Mouse (Mus musculus) liver, adult 2 months (tissue): Measurements from ENCODE around the gene Olfr907. TPM values are rescaled to one million over a fixed set of nuclear protein-coding genes. Genes with fewer than 3 reads are reported as not detected.

Experiments used
- DNase-seq: peaks from one replicate; pipeline ENCODE4 v3.0.0-alpha.2; 2011; ENCODE audit warnings: low read depth, low spot score; ENCODE audit errors: extremely low read depth
- H3K27ac ChIP-seq: fragments of 200-500 bp; replicated peaks from 2 replicates; pipeline ENCODE4 v1.5.1; 2012; ENCODE audit warnings: low read depth, mild to moderate bottlenecking, control low read depth, inconsistent platforms, low read length; ENCODE audit not compliant: insufficient read depth
- H3K27me3 ChIP-seq: fragments of 200-500 bp; 2 replicates; pipeline ENCODE4 v1.6.1; 2012; ENCODE audit warnings: mild to moderate bottlenecking, moderate library complexity, low read length, inconsistent platforms; ENCODE audit not compliant: control insufficient read depth, insufficient read depth
- H3K36me3 ChIP-seq: fragments of 200-500 bp; 2 replicates; pipeline ENCODE4 v1.6.1; 2012; ENCODE audit warnings: low read length, inconsistent platforms; ENCODE audit not compliant: control insufficient read depth, insufficient read depth
- H3K4me1 ChIP-seq: fragments of 200-500 bp; 2 replicates; pipeline ENCODE4 v1.6.1; 2011; ENCODE audit warnings: low read length; ENCODE audit not compliant: control insufficient read depth, insufficient read depth
- H3K4me3 ChIP-seq: fragments of 200-500 bp; 2 replicates; pipeline ENCODE4 v1.5.1; 2011; ENCODE audit warnings: low read depth, mild to moderate bottlenecking, control low read depth, low read length, moderate library complexity; ENCODE audit not compliant: insufficient read depth
- H3K79me2 ChIP-seq: fragments of 200-500 bp; 2 replicates; pipeline ENCODE4 v1.6.1; 2012; ENCODE audit warnings: inconsistent platforms, mild to moderate bottlenecking, low read length, moderate library complexity; ENCODE audit not compliant: control insufficient read depth, insufficient read depth
- H3K9ac ChIP-seq: fragments of 200-500 bp; 2 replicates; pipeline ENCODE4 v1.6.1; 2012; ENCODE audit warnings: low read depth, mild to moderate bottlenecking, control low read depth, inconsistent platforms, low read length
- CTCF ChIP-seq: fragments of 200-500 bp; IDR thresholded peaks from 2 replicates; pipeline ENCODE4 v1.5.1; 2011; ENCODE audit warnings: low read depth, low read length, control low read depth
- POLR2A ChIP-seq: fragments of 200-500 bp; IDR thresholded peaks from 2 replicates; pipeline ENCODE4 v1.6.1; 2011; ENCODE audit warnings: low read length, control low read depth; ENCODE audit not compliant: insufficient read depth; ENCODE audit errors: extremely low read depth
- WGBS: fragments of 180-500 bp; shearing (Covaris S2); methylation state at CpG from one replicate; pipeline ENCODE4 v1.1.7; 2018; 5-methylcytosine and 5-hydroxymethylcytosine counted together
- polyA plus RNA-seq: library from polyadenylated mRNA; depleted of rRNA; stranded (reverse); fragments of >200 nt; gene quantifications from 2 replicates; pipeline ENCODE4 v1.2.3, GENCODE M21; 2012; rRNA removed
- total RNA-seq: library from RNA; depleted of rRNA; stranded (reverse); fragments of >200 nt; gene quantifications from 2 replicates; pipeline ENCODE4 v1.2.3, GENCODE M21; 2014; rRNA removed

Olfr907 gene
- total and polyA plus RNA-seq, 2 experiments = not detected

DNA sequence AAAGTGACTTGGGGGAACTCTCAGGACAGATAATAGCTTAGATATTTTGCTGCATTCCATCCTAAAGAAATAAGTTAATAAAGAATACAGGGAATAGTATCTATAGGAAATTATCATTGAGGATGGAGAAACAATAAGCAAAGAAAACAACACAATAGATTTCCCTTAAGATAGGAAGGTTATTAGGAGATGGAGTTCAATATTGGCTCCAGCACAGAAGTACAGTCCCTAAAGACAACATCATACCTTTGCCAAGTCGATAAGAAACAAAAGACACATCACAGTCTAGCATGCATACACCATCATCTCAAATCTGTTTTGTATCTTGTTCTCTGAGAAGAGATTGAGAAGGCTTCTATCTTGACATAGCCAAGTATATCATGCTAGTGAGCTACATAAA lies 25.7 kb downstream of the Olfr907 start, which contains the start of gene Olfr911-ps1:
TSS of gene Olfr911-ps1 (plus strand) at position 301 of the 400 bp plus-strand sequence.
- H3K27ac ChIP-seq = no peak within 1 kb of the TSS
- H3K79me2 ChIP-seq = no peaks in the 10 kb centered on the region
- no peaks in the 10 kb centered on the region for H3K36me3 ChIP-seq
- no peak for DNase-seq
- no peak within 1 kb of the TSS for H3K4me3 ChIP-seq
- 64% methylated on average over 1 of the region's 1 CpGs for WGBS
- no peak within 1 kb of the TSS for H3K9ac ChIP-seq
- no peaks in the 10 kb centered on the region for H3K27me3 ChIP-seq
- TF ChIP-seq CTCF (no peak), POLR2A (no peak)
- H3K4me1 ChIP-seq = no peaks in the 10 kb centered on the region

DNA sequence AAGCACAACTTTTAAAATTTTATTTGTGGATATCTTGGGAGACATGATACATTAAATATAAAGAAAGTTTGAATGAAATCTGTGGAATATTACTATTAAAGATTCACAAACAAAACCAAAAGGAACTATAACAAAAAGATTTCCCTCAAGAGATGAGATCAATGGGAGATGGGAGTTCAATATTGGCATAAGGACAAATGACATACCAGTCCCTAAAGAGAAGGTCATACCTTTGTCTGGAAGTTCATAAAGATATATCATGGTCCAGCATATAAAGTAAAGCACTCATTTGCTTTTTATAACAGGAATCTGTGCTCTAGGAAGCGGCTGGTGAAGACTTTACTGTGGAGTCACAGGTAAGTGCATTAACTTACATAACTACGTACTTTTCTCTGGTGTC lies 41.9 kb downstream of the Olfr907 start, which contains the start of gene Olfr910:
TSS of gene Olfr910 (plus strand) at position 301 of the 400 bp plus-strand sequence.
- WGBS = 94% methylated on average over 2 of the region's 2 CpGs
- Histone ChIP-seq H3K36me3 (no peaks in the 10 kb centered on the region), H3K4me1 (no peaks in the 10 kb centered on the region), H3K4me3 (no peak within 1 kb of the TSS), H3K27ac (no peak within 1 kb of the TSS), H3K79me2 (no peaks in the 10 kb centered on the region), H3K9ac (no peak within 1 kb of the TSS), H3K27me3 (no peaks in the 10 kb centered on the region)
- no peak for DNase-seq
- TF ChIP-seq POLR2A (no peak), CTCF (no peak)

Other genes with a start within 250 kb of the Olfr907 start
- gene Olfr143, start 243.0 kb upstream of the Olfr907 start, total RNA-seq = not detected in 2 replicates
- not detected in 2 replicates for gene Olfr143, start 243.0 kb upstream of the Olfr907 start, polyA plus RNA-seq
- gene Olfr895, start 227.9 kb upstream of the Olfr907 start, total RNA-seq = not detected in 2 replicates
- gene Olfr895, start 227.9 kb upstream of the Olfr907 start, polyA plus RNA-seq = not detected in 2 replicates
- gene Olfr896-ps1, start 204.7 kb upstream of the Olfr907 start, total RNA-seq = not detected in 2 replicates
- gene Olfr896-ps1, start 204.7 kb upstream of the Olfr907 start, polyA plus RNA-seq = not detected in 2 replicates
- not detected in 2 replicates for gene Olfr25, start 166.7 kb upstream of the Olfr907 start, total RNA-seq
- gene Olfr25, start 166.7 kb upstream of the Olfr907 start, polyA plus RNA-seq = not detected in 2 replicates
- not detected in 2 replicates for gene Olfr898, start 147.4 kb upstream of the Olfr907 start, total RNA-seq
- not detected in 2 replicates for gene Olfr898, start 147.4 kb upstream of the Olfr907 start, polyA plus RNA-seq
- gene Olfr250, start 128.9 kb upstream of the Olfr907 start, total RNA-seq = not detected in 2 replicates
- not detected in 2 replicates for gene Olfr250, start 128.9 kb upstream of the Olfr907 start, polyA plus RNA-seq
- gene Olfr251, start 118.7 kb upstream of the Olfr907 start, total RNA-seq = not detected in 2 replicates
- not detected in 2 replicates for gene Olfr251, start 118.7 kb upstream of the Olfr907 start, polyA plus RNA-seq
- not detected in 2 replicates for gene Olfr147, start 94.1 kb upstream of the Olfr907 start, total RNA-seq
- gene Olfr147, start 94.1 kb upstream of the Olfr907 start, polyA plus RNA-seq = not detected in 2 replicates
- gene Olfr901, start 66.3 kb upstream of the Olfr907 start, total RNA-seq = not detected in 2 replicates
- not detected in 2 replicates for gene Olfr901, start 66.3 kb upstream of the Olfr907 start, polyA plus RNA-seq
- not detected in 2 replicates for gene Olfr902, start 48.1 kb upstream of the Olfr907 start, total RNA-seq
- not detected in 2 replicates for gene Olfr902, start 48.1 kb upstream of the Olfr907 start, polyA plus RNA-seq
- not detected in 2 replicates for gene Olfr904, start 32.7 kb upstream of the Olfr907 start, total RNA-seq
- not detected in 2 replicates for gene Olfr904, start 32.7 kb upstream of the Olfr907 start, polyA plus RNA-seq
- not detected in 2 replicates for gene Olfr905, start 24.7 kb upstream of the Olfr907 start, total RNA-seq
- gene Olfr905, start 24.7 kb upstream of the Olfr907 start, polyA plus RNA-seq = not detected in 2 replicates
- not detected in 2 replicates for gene Olfr906, start 8.7 kb upstream of the Olfr907 start, total RNA-seq
- not detected in 2 replicates for gene Olfr906, start 8.7 kb upstream of the Olfr907 start, polyA plus RNA-seq
- not detected in 2 replicates for gene Olfr911-ps1, start 25.8 kb downstream of the Olfr907 start, total RNA-seq
- gene Olfr911-ps1, start 25.8 kb downstream of the Olfr907 start, polyA plus RNA-seq = not detected in 2 replicates
- not detected in 2 replicates for gene Olfr910, start 42.0 kb downstream of the Olfr907 start, total RNA-seq
- not detected in 2 replicates for gene Olfr910, start 42.0 kb downstream of the Olfr907 start, polyA plus RNA-seq
- gene Olfr912, start 84.4 kb downstream of the Olfr907 start, total RNA-seq = not detected in 2 replicates
- not detected in 2 replicates for gene Olfr912, start 84.4 kb downstream of the Olfr907 start, polyA plus RNA-seq
- gene Olfr913, start 97.0 kb downstream of the Olfr907 start, total RNA-seq = not detected in 2 replicates
- not detected in 2 replicates for gene Olfr913, start 97.0 kb downstream of the Olfr907 start, polyA plus RNA-seq
- not detected in 2 replicates for gene Olfr914, start 109.3 kb downstream of the Olfr907 start, total RNA-seq
- not detected in 2 replicates for gene Olfr914, start 109.3 kb downstream of the Olfr907 start, polyA plus RNA-seq
- gene Olfr916, start 164.1 kb downstream of the Olfr907 start, total RNA-seq = not detected in 2 replicates
- not detected in 2 replicates for gene Olfr916, start 164.1 kb downstream of the Olfr907 start, polyA plus RNA-seq
- not detected in 2 replicates for gene Olfr917, start 170.0 kb downstream of the Olfr907 start, total RNA-seq
- not detected in 2 replicates for gene Olfr917, start 170.0 kb downstream of the Olfr907 start, polyA plus RNA-seq
- not detected in 2 replicates for gene Olfr918, start 178.8 kb downstream of the Olfr907 start, total RNA-seq
- gene Olfr918, start 178.8 kb downstream of the Olfr907 start, polyA plus RNA-seq = not detected in 2 replicates
- not detected in 2 replicates for gene Olfr919, start 207.9 kb downstream of the Olfr907 start, total RNA-seq
- not detected in 2 replicates for gene Olfr919, start 207.9 kb downstream of the Olfr907 start, polyA plus RNA-seq
- 20.2 and 22.9 TPM in 2 replicates for gene Vwa5a, start 222.5 kb downstream of the Olfr907 start, total RNA-seq
- 6.8 and 8.3 TPM in 2 replicates for gene Vwa5a, start 222.5 kb downstream of the Olfr907 start, polyA plus RNA-seq